Mouse (Mus musculus) stomach, embryonic 15.5 days (tissue): ENCODE results near the gene Rufy1. TPM values are rescaled to one million over a fixed set of nuclear protein-coding genes. Genes with fewer than 3 reads are reported as not detected.
A peak's percentile ranks its signal among the peaks of the same experiment; 100 is the strongest.

ENCODE experiments used
- ATAC-seq: fragments of 200-750 bp; cut with Nextera tagmentation; 2 replicates; pipeline ENCODE4 v1.8.0; 2017; ENCODE audit warnings: low read depth, moderate number of reproducible peaks, moderate TSS enrichment; ENCODE audit not compliant: insufficient read depth, low FRiP score
- H3K27ac ChIP-seq: fragments of 300-500 bp; sonication (generic); 2 replicates; pipeline ENCODE4 v1.5.1; 2015; ENCODE audit warnings: mild to moderate bottlenecking, inconsistent platforms
- H3K27me3 ChIP-seq: fragments of 300-500 bp; sonication (generic); replicated peaks from 2 replicates; pipeline ENCODE4 v1.6.1; 2015; ENCODE audit warnings: inconsistent platforms
- H3K36me3 ChIP-seq: fragments of 300-500 bp; sonication (generic); 2 replicates; pipeline ENCODE4 v1.6.1; 2015; ENCODE audit warnings: inconsistent platforms
- H3K4me1 ChIP-seq: fragments of 300-500 bp; sonication (generic); 2 replicates; pipeline ENCODE4 v1.6.1; 2015; ENCODE audit warnings: inconsistent platforms
- H3K4me2 ChIP-seq: fragments of 300-500 bp; sonication (generic); 2 replicates; pipeline ENCODE4 v1.6.1; 2015; ENCODE audit warnings: mild to moderate bottlenecking, inconsistent platforms
- H3K4me3 ChIP-seq: fragments of 300-500 bp; sonication (generic); replicated peaks from 2 replicates; pipeline ENCODE4 v1.5.1; 2015; ENCODE audit warnings: inconsistent platforms
- H3K9ac ChIP-seq: fragments of 300-500 bp; sonication (generic); 2 replicates; pipeline ENCODE4 v1.6.1; 2015; ENCODE audit warnings: inconsistent platforms
- H3K9me3 ChIP-seq: fragments of 300-500 bp; sonication (generic); 2 replicates; pipeline ENCODE4 v1.6.1; 2016; ENCODE audit warnings: inconsistent platforms
- WGBS: fragments of 180-500 bp; shearing (Covaris S2); methylation state at CpG from one replicate; pipeline ENCODE4 v1.1.7; 2015; 5-methylcytosine and 5-hydroxymethylcytosine counted together
- polyA plus RNA-seq: library from polyadenylated mRNA; unstranded; fragments of >200 nt; fragmentation: Nextera tagmentation; extraction: Ambion mirVana; gene quantifications from 2 replicates; pipeline ENCODE4 v1.2.1, GENCODE M21; 2015

The Rufy1 gene
- polyA plus RNA-seq, 1 experiment from 2014 or later: 20.5 TPM

DNA sequence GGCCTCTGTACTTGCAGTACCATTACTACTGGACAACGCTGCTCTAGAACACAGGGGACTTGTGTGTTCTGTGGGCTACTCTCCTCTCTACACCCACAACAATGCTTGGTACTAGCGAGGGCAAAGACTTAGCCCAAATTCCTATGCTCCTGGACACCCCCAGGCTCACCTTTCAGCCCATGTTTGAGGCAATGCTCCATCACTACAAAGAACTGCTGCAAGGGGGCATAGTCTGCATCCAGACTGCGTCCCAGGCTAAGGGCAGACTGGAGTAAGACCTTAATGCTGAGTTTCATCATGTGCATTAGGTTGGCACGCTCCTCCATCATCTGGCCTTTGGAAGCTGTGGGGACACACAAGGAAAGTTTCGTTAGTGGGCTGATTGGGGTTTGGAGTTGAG lies 9.5 kb downstream of the Rufy1 start:
- ATAC-seq: no peak
- 45% methylated on average over 5 of the region's 5 CpGs for WGBS
- Histone ChIP-seq H3K4me1 (peaks cover 4% of the 10 kb centered on the region; the same call in 1 of the 2 replicates), H3K36me3 (peaks cover 4% of the 10 kb centered on the region; the same call in 1 of the 2 replicates), H3K27me3 (no peaks in the 10 kb centered on the region), H3K9ac (no peak overlapping the region), H3K27ac (no peak overlapping the region), H3K9me3 (no peaks in the 10 kb centered on the region), H3K4me3 (peak overlapping the region; percentile 37), H3K4me2 (peak overlapping the region; percentile 69)

DNA sequence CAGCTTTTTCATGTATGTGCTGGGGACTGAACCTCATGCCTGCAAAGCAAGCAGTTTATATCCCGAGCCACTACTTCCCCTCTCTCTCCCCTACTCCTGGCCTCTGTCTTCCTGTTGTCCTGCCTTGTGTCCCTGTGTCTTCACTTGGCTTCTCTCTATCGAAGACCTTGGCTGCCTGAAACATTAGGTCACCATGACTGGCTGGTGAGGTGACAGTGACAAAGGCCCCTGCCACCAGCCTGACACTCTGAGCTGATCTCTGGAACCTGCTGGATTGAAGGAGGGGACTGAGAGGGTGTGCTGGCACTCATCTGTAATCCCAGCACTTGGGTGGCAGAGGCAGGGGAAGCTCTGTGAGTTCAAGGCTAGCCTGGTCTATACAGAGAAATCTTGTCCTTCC lies 13.1 kb downstream of the Rufy1 start:
- Histone ChIP-seq H3K4me3 (no peak overlapping the region), H3K36me3 (peaks cover 7% of the 10 kb centered on the region), H3K4me1 (peaks cover 4% of the 10 kb centered on the region; the same call in 1 of the 2 replicates), H3K27ac (no peak overlapping the region), H3K4me2 (no peak overlapping the region), H3K9ac (no peak overlapping the region), H3K9me3 (no peaks in the 10 kb centered on the region), H3K27me3 (no peaks in the 10 kb centered on the region)
- no peak for ATAC-seq
- 66% methylated on average over 2 of the region's 2 CpGs for WGBS

DNA sequence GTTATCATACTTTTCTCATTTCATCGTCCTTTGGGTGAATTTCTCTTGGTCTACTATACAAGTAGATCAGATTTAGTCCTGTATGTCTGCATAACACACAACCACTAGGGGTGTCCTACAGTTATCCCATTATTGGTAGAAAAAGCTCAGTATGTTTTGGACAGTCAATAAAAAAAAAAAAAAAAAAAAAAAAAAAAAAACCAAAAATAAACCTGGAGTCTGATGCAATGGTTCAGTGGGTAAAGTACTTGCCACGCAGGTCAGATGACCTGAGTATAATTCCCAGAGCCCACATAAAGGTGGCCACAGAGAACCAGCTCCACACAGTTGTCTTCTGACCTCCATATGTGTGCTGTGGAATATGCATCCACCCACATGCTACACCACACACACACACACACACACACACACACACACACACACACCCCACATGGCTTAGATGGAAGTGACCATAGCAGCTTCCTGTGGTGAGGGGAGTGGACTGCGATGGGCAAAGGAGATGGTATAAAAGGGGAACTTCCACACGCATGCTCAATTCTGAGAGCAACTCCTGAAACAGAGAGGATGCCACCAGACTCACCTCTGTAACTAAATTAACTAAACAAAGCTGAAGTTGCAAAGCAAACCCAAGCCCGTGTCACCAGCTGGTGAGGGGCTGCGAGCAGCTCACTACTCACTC lies 15.2 kb downstream of the Rufy1 start:
- ATAC-seq: no peak
- Histone ChIP-seq H3K4me2 (no peak overlapping the region), H3K4me3 (no peak overlapping the region), H3K27ac (no peak overlapping the region), H3K27me3 (no peaks in the 10 kb centered on the region), H3K9me3 (no peaks in the 10 kb centered on the region), H3K9ac (no peak overlapping the region), H3K4me1 (no peaks in the 10 kb centered on the region), H3K36me3 (peaks cover 7% of the 10 kb centered on the region)
- WGBS: 83% methylated on average over 6 of the region's 6 CpGs

DNA sequence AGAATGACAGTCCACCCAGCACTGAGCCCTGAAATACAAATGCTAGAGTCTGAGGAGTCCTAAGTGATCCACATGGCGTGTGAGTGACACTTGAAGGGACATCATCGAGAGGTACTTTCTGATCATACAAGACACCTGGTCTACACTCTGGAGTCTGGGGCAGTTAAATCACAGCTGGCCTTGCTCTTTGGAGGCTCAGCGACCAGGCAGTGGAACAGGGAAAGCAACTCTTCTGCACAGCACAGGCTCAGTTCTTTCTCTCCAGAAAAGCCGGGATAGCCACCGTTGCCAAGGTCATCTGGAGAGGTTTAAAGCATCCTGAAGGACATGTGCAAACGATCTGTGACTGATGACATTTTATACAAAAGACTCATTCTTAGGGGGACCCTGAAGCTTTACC lies 23.7 kb downstream of the Rufy1 start:
- Histone ChIP-seq H3K9ac (no peak overlapping the region), H3K27ac (no peak overlapping the region), H3K4me3 (no peak overlapping the region), H3K36me3 (peaks cover 14% of the 10 kb centered on the region; the same call in 1 of the 2 replicates), H3K4me1 (no peaks in the 10 kb centered on the region), H3K9me3 (no peaks in the 10 kb centered on the region), H3K27me3 (no peaks in the 10 kb centered on the region), H3K4me2 (no peak overlapping the region)
- 70% methylated on average over 6 of the region's 6 CpGs for WGBS
- ATAC-seq: no peak

DNA sequence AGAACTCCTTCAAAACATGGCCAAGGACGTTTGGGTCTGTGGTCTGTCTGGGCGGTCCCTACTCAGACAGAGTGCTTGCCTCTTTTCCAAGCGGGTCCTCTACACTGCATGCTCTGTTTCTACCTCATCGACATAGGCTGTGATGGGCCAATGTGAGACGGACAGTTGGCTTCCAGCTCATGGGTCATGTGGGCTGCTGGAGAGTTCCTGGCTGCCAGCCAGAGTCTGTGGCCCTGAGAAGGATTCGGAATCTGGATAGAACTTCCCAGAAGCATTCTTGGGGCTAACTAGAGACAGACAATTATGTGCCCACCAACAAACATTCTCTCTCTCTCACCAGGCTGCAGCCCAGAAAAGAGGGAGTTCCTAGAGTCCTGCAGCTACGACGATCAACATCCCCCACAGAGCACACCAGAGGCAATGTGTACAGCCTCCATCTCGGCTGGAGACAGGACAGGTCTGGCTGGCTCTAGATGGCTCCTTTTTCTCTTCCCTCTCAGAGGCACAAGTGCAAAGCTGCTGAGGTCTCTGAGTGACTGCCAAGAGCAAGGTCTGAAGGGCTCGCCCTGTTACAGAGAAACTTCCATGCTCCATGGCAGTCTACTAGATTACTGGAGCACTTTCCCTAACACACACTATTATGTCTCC lies 27.4 kb downstream of the Rufy1 start:
- ATAC-seq: no peak
- H3K27me3 ChIP-seq: no peaks in the 10 kb centered on the region
- no peak overlapping the region for H3K4me3 ChIP-seq
- H3K4me2 ChIP-seq: no peak overlapping the region
- no peak overlapping the region for H3K9ac ChIP-seq
- 64% methylated on average over 10 of the region's 10 CpGs for WGBS
- no peaks in the 10 kb centered on the region for H3K4me1 ChIP-seq
- H3K36me3 ChIP-seq: peaks cover 17% of the 10 kb centered on the region; the same call in 1 of the 2 replicates
- H3K9me3 ChIP-seq: no peaks in the 10 kb centered on the region
- no peak overlapping the region for H3K27ac ChIP-seq

DNA sequence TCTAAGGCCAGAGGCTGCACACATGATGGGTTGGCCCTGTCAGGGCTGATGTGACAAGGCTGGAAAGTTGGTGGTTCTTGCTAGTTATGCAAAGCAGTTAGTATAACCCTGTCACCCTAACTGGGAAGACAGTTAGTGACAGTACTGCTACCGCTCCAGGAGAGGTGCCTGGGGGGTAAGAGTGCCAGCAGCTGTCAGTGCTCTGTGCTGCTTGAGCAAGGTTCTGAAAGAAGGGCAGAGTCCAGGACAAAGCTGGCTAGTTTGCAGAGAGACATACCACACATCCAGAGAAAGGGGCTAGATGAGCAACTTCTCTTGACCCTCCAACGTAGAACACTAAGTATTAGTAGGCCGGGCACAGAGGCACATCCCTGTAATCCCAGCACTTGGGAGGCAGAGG lies 28.4 kb downstream of the Rufy1 start:
- Histone ChIP-seq H3K4me3 (no peak overlapping the region), H3K4me2 (no peak overlapping the region), H3K27me3 (no peaks in the 10 kb centered on the region), H3K9me3 (no peaks in the 10 kb centered on the region), H3K9ac (no peak overlapping the region), H3K36me3 (peaks cover 17% of the 10 kb centered on the region; the same call in 1 of the 2 replicates), H3K27ac (no peak overlapping the region), H3K4me1 (no peaks in the 10 kb centered on the region)
- WGBS: 91% methylated on average over 3 of the region's 3 CpGs
- ATAC-seq: no peak

DNA sequence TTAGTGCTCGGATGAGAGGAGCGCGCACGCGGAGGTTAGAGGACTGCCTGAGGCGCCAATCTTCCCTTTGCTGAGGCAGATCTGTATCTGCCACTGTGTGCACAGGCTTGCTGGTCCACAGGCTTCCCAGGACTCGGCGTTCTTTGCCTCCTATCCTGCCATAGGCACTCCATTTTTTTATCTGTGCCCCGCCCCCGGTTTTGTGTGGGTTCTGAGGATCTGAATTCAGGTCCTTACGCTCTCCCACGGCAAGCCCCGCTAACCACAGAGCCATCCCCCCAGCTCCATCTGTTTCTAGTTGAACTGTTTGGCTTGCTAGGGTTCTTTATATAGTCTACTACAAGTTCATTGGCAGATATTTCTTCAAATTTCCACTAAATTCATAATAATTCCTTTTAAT lies 32.1 kb downstream of the Rufy1 start:
- WGBS: 78% methylated on average over 13 of the region's 13 CpGs
- no peak for ATAC-seq
- no peaks in the 10 kb centered on the region for H3K9me3 ChIP-seq
- H3K9ac ChIP-seq: no peak overlapping the region
- no peaks in the 10 kb centered on the region for H3K27me3 ChIP-seq
- H3K4me2 ChIP-seq: no peak overlapping the region
- H3K27ac ChIP-seq: no peak overlapping the region
- H3K36me3 ChIP-seq: peaks cover 17% of the 10 kb centered on the region
- H3K4me1 ChIP-seq: no peaks in the 10 kb centered on the region
- H3K4me3 ChIP-seq: no peak overlapping the region

DNA sequence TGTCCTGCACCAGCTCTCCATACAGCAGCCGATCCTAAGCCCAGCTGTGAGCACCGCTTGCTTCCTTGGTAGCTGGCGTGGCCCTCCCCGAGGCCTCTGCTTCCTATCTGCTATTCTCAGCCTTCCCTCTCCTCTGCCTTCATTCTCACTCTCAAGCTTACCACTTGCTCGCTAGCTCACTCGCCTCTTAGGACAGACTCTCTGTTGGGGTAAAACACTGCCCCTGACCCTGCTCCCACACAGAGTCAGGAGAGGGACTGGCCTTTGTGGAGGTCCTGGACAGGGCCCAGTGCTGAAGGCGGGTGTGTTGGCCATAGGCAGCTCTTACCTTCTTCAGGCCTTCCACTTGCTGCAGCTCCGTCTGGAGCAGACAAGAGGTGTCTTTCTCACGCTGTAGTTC lies 33.6 kb downstream of the Rufy1 start:
- Histone ChIP-seq H3K27ac (no peak overlapping the region), H3K27me3 (no peaks in the 10 kb centered on the region), H3K4me2 (no peak overlapping the region), H3K4me3 (no peak overlapping the region), H3K4me1 (no peaks in the 10 kb centered on the region), H3K9me3 (no peaks in the 10 kb centered on the region), H3K36me3 (peaks cover 21% of the 10 kb centered on the region), H3K9ac (no peak overlapping the region)
- no peak for ATAC-seq
- WGBS: 75% methylated on average over 9 of the region's 9 CpGs

DNA sequence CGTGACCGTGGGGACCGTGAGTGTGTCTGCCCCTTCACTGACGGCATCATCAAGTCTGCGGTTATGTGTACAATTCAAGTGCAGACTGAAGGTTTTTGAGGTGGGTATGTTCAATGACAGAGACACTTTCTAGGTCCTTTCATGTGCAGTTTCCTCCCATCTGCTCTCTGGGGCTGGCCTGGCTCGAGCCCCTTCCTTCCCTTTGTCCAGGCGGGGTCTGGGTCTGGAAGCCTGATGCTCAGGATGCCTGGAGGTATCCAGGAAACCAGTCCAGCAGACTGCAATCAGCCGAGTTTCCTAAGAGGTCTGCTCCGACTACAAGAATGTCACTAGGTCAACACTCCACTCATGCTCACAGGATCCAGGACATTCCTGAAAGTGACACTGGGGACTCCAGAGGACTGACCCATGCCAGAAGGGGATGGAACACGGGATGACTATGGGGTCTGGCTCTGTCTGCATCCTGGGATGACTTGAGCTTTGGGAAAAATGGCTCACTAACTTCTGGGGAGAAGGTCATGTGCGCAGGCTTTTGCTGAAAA lies 34.1 kb downstream of the Rufy1 start:
- H3K9me3 ChIP-seq: no peaks in the 10 kb centered on the region
- H3K27me3 ChIP-seq: no peaks in the 10 kb centered on the region
- WGBS: 78% methylated on average over 11 of the region's 11 CpGs
- H3K4me1 ChIP-seq: no peaks in the 10 kb centered on the region
- no peak for ATAC-seq
- no peak overlapping the region for H3K9ac ChIP-seq
- no peak overlapping the region for H3K4me2 ChIP-seq
- peaks cover 21% of the 10 kb centered on the region for H3K36me3 ChIP-seq
- no peak overlapping the region for H3K27ac ChIP-seq
- no peak overlapping the region for H3K4me3 ChIP-seq

DNA sequence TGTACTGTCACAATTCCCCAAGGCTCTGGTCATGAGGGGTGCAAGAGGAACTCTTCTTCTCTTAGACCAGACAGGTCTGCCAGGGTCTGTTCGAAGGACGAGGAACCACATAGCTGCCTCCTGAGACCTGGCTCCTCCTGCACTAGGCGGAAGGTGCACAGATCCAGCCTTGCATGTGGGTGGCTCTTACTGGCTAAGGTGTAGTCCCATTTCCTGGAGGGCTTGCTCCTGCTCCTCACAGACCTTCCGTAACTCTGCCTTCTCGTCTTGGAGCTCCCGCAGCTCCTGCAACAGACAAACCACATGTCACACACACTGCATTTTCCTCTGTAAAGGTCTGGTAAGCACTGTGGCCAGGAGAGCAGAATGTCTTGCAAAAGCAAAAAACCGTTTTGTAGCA lies 36.2 kb downstream of the Rufy1 start:
- H3K9ac ChIP-seq: no peak overlapping the region
- WGBS: 91% methylated on average over 7 of the region's 7 CpGs
- no peak overlapping the region for H3K27ac ChIP-seq
- H3K9me3 ChIP-seq: no peaks in the 10 kb centered on the region
- H3K4me3 ChIP-seq: no peak overlapping the region
- H3K4me2 ChIP-seq: no peak overlapping the region
- H3K4me1 ChIP-seq: no peaks in the 10 kb centered on the region
- H3K36me3 ChIP-seq: peaks cover 11% of the 10 kb centered on the region
- no peaks in the 10 kb centered on the region for H3K27me3 ChIP-seq
- ATAC-seq: no peak

DNA sequence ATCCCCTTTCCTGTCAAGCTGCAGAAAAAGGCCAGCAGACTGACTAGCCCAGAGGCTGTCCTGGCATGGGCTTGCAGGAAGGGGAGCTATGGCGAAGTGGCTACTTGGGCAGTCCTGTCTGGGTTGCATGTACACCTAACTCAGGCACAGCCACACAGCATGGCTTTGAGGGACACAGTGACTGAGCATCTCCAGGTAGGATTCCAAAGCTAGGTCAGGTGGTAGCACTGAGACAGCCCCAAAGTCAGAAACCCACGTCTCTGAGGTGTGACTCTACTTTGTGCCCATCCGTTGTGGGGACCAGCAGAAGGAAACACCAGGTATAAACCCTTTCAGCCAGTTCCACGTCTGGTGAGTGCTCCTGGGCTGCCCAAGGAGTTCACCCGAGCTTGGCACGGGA lies 37.6 kb downstream of the Rufy1 start:
- H3K27me3 ChIP-seq: no peaks in the 10 kb centered on the region
- no peaks in the 10 kb centered on the region for H3K4me1 ChIP-seq
- no peak overlapping the region for H3K4me3 ChIP-seq
- no peak overlapping the region for H3K9ac ChIP-seq
- H3K36me3 ChIP-seq: peaks cover 10% of the 10 kb centered on the region
- no peak overlapping the region for H3K4me2 ChIP-seq
- 86% methylated on average over 6 of the region's 6 CpGs for WGBS
- H3K9me3 ChIP-seq: no peaks in the 10 kb centered on the region
- no peak overlapping the region for H3K27ac ChIP-seq
- ATAC-seq: no peak

DNA sequence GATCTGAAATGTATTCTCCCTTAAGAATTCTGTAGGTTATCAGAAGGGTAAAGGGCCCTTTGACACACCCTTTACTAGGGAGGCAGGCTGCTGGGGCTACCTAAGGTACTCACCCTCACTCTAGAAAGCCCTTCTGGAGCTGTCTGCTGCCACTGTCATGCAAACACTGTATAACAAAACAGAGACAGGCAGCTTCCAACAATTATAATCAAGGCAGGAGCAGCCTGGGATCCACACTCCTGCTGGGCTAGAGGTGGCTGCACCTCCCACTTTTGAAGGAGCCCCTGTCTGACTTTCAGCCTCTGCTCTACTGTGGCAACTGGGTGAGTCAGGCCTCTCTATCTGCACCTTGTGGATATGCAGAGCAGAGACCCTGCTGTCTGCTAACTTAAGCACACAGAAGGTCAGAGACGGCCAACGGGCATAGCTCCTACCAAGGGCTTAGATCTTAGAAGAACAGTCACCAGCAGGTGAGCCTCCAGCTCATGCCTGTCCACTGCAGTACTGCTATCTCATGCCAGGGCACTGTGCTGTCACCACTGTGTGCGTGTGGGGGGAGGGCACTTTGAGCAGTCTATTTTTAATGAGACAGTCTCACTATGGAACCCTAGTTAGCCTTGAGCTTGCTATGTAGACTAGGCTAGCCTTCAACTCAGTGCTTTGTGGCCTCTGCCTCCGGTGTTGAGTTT lies 39.5 kb downstream of the Rufy1 start:
- Histone ChIP-seq H3K4me3 (no peak overlapping the region), H3K9me3 (no peaks in the 10 kb centered on the region), H3K4me2 (no peak overlapping the region), H3K36me3 (peaks cover 25% of the 10 kb centered on the region), H3K9ac (no peak overlapping the region), H3K4me1 (no peaks in the 10 kb centered on the region), H3K27me3 (no peaks in the 10 kb centered on the region), H3K27ac (no peak overlapping the region)
- no peak for ATAC-seq
- WGBS: 74% methylated on average over 4 of the region's 4 CpGs
